Mouse (Mus musculus): ENCODE results near the gene Zcwpw1.

GRCm38 (mm10) chr5:137756882-137757661 lies 30.5 kb upstream of the Zcwpw1 start:
- TF ChIP-seq CTCF (IDR thresholded peaks at IDR 0.05) (peak; percentile 97), EP300 (IDR thresholded peaks at IDR 0.05) (no peak)

Data from lung, postnatal 0 days (tissue).